Mouse (Mus musculus): ENCODE measurements at regions not wholly inside any gene's neighbourhood (a gene's known extent, or its start where the extent isn't known, plus 50 kb on each side); places are given as distances from the start of the nearest gene placed in this dataset.

- Histone ChIP-seq H3K27ac (ENCODE audit: control insufficient read depth, insufficient read depth, low read depth, low read length, poor library complexity) (no peak overlapping the region), H3K4me1 (ENCODE audit: control insufficient read depth, insufficient read depth, low read length) (no peaks in the 10 kb centered on the region; the same call in 1 of the 2 replicates), H3K4me3 (replicated peaks; ENCODE audit: control insufficient read depth, low read depth, low read length) (no peak overlapping the region)
- no peak for TF ChIP-seq POLR2A (IDR thresholded peaks at IDR 0.05; ENCODE audit: borderline replicate concordance, control insufficient read depth, low read depth, low read length)
- TF ChIP-seq CTCF (IDR thresholded peaks at IDR 0.05; ENCODE audit: control insufficient read depth, insufficient read depth, low read length), result no peak
- 81% methylated on average over 4 of the region's 4 CpGs for WGBS
These were observed 230.0 kb upstream of the Lrig3 start for GRCm38 (mm10) chr10:125735744-125736494.

- H3K27ac ChIP-seq (ENCODE audit: control insufficient read depth, insufficient read depth, low read depth, low read length, poor library complexity), result no peak overlapping the region
- no peak overlapping the region for H3K4me3 ChIP-seq (replicated peaks; ENCODE audit: control insufficient read depth, low read depth, low read length)
- no peaks in the 10 kb centered on the region for H3K4me1 ChIP-seq (ENCODE audit: control insufficient read depth, insufficient read depth, low read length)
- TF ChIP-seq POLR2A (IDR thresholded peaks at IDR 0.05; ENCODE audit: borderline replicate concordance, control insufficient read depth, low read depth, low read length), result no peak
- no peak for TF ChIP-seq CTCF (IDR thresholded peaks at IDR 0.05; ENCODE audit: control insufficient read depth, insufficient read depth, low read length)
- 72% methylated on average over 6 of the region's 6 CpGs for WGBS
These were observed 222.8 kb upstream of the Lrig3 start for GRCm38 (mm10) chr10:125743181-125743580.

GRCm38 (mm10) chr10:125749031-125749585 is 216.9 kb upstream of the Lrig3 start:
- WGBS, result 47% methylated on average over 6 of the region's 6 CpGs
- Histone ChIP-seq H3K4me1 (ENCODE audit: control insufficient read depth, insufficient read depth, low read length) (no peaks in the 10 kb centered on the region; the same call in 1 of the 2 replicates), H3K4me3 (replicated peaks; ENCODE audit: control insufficient read depth, low read depth, low read length) (no peak overlapping the region), H3K27ac (ENCODE audit: control insufficient read depth, insufficient read depth, low read depth, low read length, poor library complexity) (no peak overlapping the region)
- TF ChIP-seq POLR2A (IDR thresholded peaks at IDR 0.05; ENCODE audit: borderline replicate concordance, control insufficient read depth, low read depth, low read length) (no peak), CTCF (IDR thresholded peaks at IDR 0.05; ENCODE audit: control insufficient read depth, insufficient read depth, low read length) (no peak)

GRCm38 (mm10) chr10:125752506-125753218 is 213.3 kb upstream of the Lrig3 start:
- Histone ChIP-seq H3K4me3 (replicated peaks; ENCODE audit: control insufficient read depth, low read depth, low read length) (no peak overlapping the region), H3K4me1 (ENCODE audit: control insufficient read depth, insufficient read depth, low read length) (no peaks in the 10 kb centered on the region; the same call in 1 of the 2 replicates), H3K27ac (ENCODE audit: control insufficient read depth, insufficient read depth, low read depth, low read length, poor library complexity) (no peak overlapping the region)
- TF ChIP-seq CTCF (IDR thresholded peaks at IDR 0.05; ENCODE audit: control insufficient read depth, insufficient read depth, low read length) (no peak), POLR2A (IDR thresholded peaks at IDR 0.05; ENCODE audit: borderline replicate concordance, control insufficient read depth, low read depth, low read length) (no peak)
- 81% methylated on average over 10 of the region's 10 CpGs for WGBS

GRCm38 (mm10) chr10:125759171-125759570 is 206.8 kb upstream of the Lrig3 start:
- H3K27ac ChIP-seq (ENCODE audit: control insufficient read depth, insufficient read depth, low read depth, low read length, poor library complexity), result no peak overlapping the region
- H3K4me1 ChIP-seq (ENCODE audit: control insufficient read depth, insufficient read depth, low read length), result no peaks in the 10 kb centered on the region
- H3K4me3 ChIP-seq (replicated peaks; ENCODE audit: control insufficient read depth, low read depth, low read length), result no peak overlapping the region
- TF ChIP-seq CTCF (IDR thresholded peaks at IDR 0.05; ENCODE audit: control insufficient read depth, insufficient read depth, low read length) (no peak), POLR2A (IDR thresholded peaks at IDR 0.05; ENCODE audit: borderline replicate concordance, control insufficient read depth, low read depth, low read length) (no peak)
- 81% methylated on average over 3 of the region's 3 CpGs for WGBS

GRCm38 (mm10) chr10:125762367-125763068 is 203.4 kb upstream of the Lrig3 start:
- TF ChIP-seq POLR2A (IDR thresholded peaks at IDR 0.05; ENCODE audit: borderline replicate concordance, control insufficient read depth, low read depth, low read length) (no peak), CTCF (IDR thresholded peaks at IDR 0.05; ENCODE audit: control insufficient read depth, insufficient read depth, low read length) (no peak)
- H3K27ac ChIP-seq (ENCODE audit: control insufficient read depth, insufficient read depth, low read depth, low read length, poor library complexity), result no peak overlapping the region
- WGBS, result 82% methylated on average over 16 of the region's 16 CpGs
- H3K4me3 ChIP-seq (replicated peaks; ENCODE audit: control insufficient read depth, low read depth, low read length), result no peak overlapping the region
- H3K4me1 ChIP-seq (ENCODE audit: control insufficient read depth, insufficient read depth, low read length), result no peaks in the 10 kb centered on the region

GRCm38 (mm10) chr10:125764402-125765102 is 201.4 kb upstream of the Lrig3 start:
- WGBS, result 63% methylated on average over 10 of the region's 10 CpGs
- H3K4me3 ChIP-seq (replicated peaks; ENCODE audit: control insufficient read depth, low read depth, low read length), result no peak overlapping the region
- TF ChIP-seq CTCF (IDR thresholded peaks at IDR 0.05; ENCODE audit: control insufficient read depth, insufficient read depth, low read length), result peak; percentile 35; the same call in 1 of the 2 replicates
- no peak for TF ChIP-seq POLR2A (IDR thresholded peaks at IDR 0.05; ENCODE audit: borderline replicate concordance, control insufficient read depth, low read depth, low read length)
- no peak overlapping the region for H3K27ac ChIP-seq (ENCODE audit: control insufficient read depth, insufficient read depth, low read depth, low read length, poor library complexity)
- no peaks in the 10 kb centered on the region for H3K4me1 ChIP-seq (ENCODE audit: control insufficient read depth, insufficient read depth, low read length)
